Mouse (Mus musculus) CH12.LX (cell line): Measurements from ENCODE around the gene Fez2. TPM values are rescaled to one million over a fixed set of nuclear protein-coding genes. Genes with fewer than 3 reads are reported as not detected.

Experiments
- DNase-seq: peaks from one replicate; pipeline ENCODE4 v3.0.0-alpha.2; 2013; ENCODE audit errors: extremely low read depth
- H3K27ac ChIP-seq: 2 replicates; pipeline ENCODE4 v1.5.1; 2012; ENCODE audit warnings: low read depth, mild to moderate bottlenecking, control low read depth, moderate library complexity; ENCODE audit not compliant: insufficient read depth
- H3K27me3 ChIP-seq: replicated peaks from 2 replicates; pipeline ENCODE3; 2012; ENCODE audit warnings: inconsistent platforms
- H3K36me3 ChIP-seq, 2 experiments: replicated peaks in 1 of 2; 2 replicates each; pipeline versions ENCODE3 to v1.6.1; 2012; ENCODE audit warnings: inconsistent platforms in 1 of 2, low read length in 1 of 2, mild to moderate bottlenecking in 1 of 2, mixed read lengths in 1 of 2, moderate library complexity in 1 of 2; ENCODE audit not compliant: control insufficient read depth in 1 of 2, insufficient read depth in 1 of 2
- H3K4me1 ChIP-seq, 2 experiments: 2 replicates each; pipeline ENCODE4 v1.6.1; 2012; ENCODE audit warnings: inconsistent platforms in 1 of 2, moderate library complexity in 1 of 2; ENCODE audit not compliant: insufficient read depth in 2 of 2, control insufficient read depth in 1 of 2
- H3K4me2 ChIP-seq: 2 replicates; pipeline ENCODE4 v1.6.1; 2012; ENCODE audit warnings: low read depth, mild to moderate bottlenecking, control low read depth; ENCODE audit not compliant: poor library complexity, insufficient read depth, severe bottlenecking
- H3K4me3 ChIP-seq, 3 experiments: fragments of 150-350 bp in 1 of 3; sonication (generic) in 1 of 3; replicated peaks in 1 of 3; 2 replicates each; pipeline versions ENCODE3 to v1.5.1; 2011 to 2012; ENCODE audit warnings: low read depth in 2 of 3, low read length in 2 of 3, mild to moderate bottlenecking in 2 of 3, moderate library complexity in 2 of 3, control low read depth in 1 of 3, improper control_type of control experiment in 1 of 3, inconsistent platforms in 1 of 3, mixed read lengths in 1 of 3; ENCODE audit not compliant: poor library complexity in 1 of 3
- H3K79me2 ChIP-seq: replicated peaks from 2 replicates; pipeline ENCODE4 v1.6.1; 2012; ENCODE audit warnings: mild to moderate bottlenecking, moderate library complexity; ENCODE audit not compliant: control insufficient read depth, poor library complexity, insufficient read depth, severe bottlenecking; ENCODE audit errors: extremely low read depth
- H3K9ac ChIP-seq: 2 replicates; pipeline ENCODE4 v1.6.1; 2012; ENCODE audit warnings: low read depth, mild to moderate bottlenecking, control low read depth, moderate library complexity; ENCODE audit not compliant: insufficient read depth
- H3K9me3 ChIP-seq: replicated peaks from 2 replicates; pipeline ENCODE3; 2012; ENCODE audit warnings: low read length, inconsistent platforms, mixed read lengths
- BHLHE40 ChIP-seq: IDR thresholded peaks from 2 replicates; pipeline ENCODE4 v1.6.1; 2011; ENCODE audit warnings: mild to moderate bottlenecking, low read depth, low read length, improper control_type of control experiment
- CTCF ChIP-seq, 2 experiments: IDR thresholded peaks in 1 of 2; conservative IDR thresholded peaks in 1 of 2; 2 replicates each; pipeline ENCODE4 v1.5.1; 2011 to 2012; ENCODE audit warnings: low read depth in 2 of 2, low read length in 2 of 2, improper control_type of control experiment in 1 of 2, inconsistent platforms in 1 of 2, mild to moderate bottlenecking in 1 of 2, moderate library complexity in 1 of 2
- E2F4 ChIP-seq: IDR thresholded peaks from 2 replicates; pipeline ENCODE4 v1.6.1; 2011; ENCODE audit warnings: low read depth, low read length, improper control_type of control experiment; ENCODE audit not compliant: insufficient replicate concordance
- EP300 ChIP-seq: IDR thresholded peaks from 2 replicates; pipeline ENCODE4 v1.6.1; 2011; ENCODE audit warnings: low read length, improper control_type of control experiment
- HCFC1 ChIP-seq: IDR thresholded peaks from 2 replicates; pipeline ENCODE4 v1.6.1; 2012; ENCODE audit warnings: low read depth, mild to moderate bottlenecking, inconsistent platforms, low read length, improper control_type of control experiment
- JUN ChIP-seq: IDR thresholded peaks from 2 replicates; pipeline ENCODE4 v1.6.1; 2011; ENCODE audit warnings: low read depth, mild to moderate bottlenecking, low read length, improper control_type of control experiment, moderate library complexity; ENCODE audit not compliant: insufficient read depth
- JUND ChIP-seq: conservative IDR thresholded peaks from 2 replicates; pipeline ENCODE4 v1.6.1; 2011; ENCODE audit warnings: low read depth, low read length, improper control_type of control experiment
- KAT2A ChIP-seq: IDR thresholded peaks from 2 replicates; pipeline ENCODE4 v1.6.1; 2012; ENCODE audit warnings: low read length, improper control_type of control experiment, inconsistent platforms; ENCODE audit not compliant: insufficient replicate concordance
- MAFK ChIP-seq: IDR thresholded peaks from 2 replicates; pipeline ENCODE4 v1.6.1; 2011; ENCODE audit warnings: low read length, improper control_type of control experiment; ENCODE audit not compliant: insufficient replicate concordance
- MAX ChIP-seq: IDR thresholded peaks from 2 replicates; pipeline ENCODE4 v1.6.1; 2011; ENCODE audit warnings: low read length, improper control_type of control experiment
- MXI1 ChIP-seq: IDR thresholded peaks from 2 replicates; pipeline ENCODE4 v1.6.1; 2011; ENCODE audit warnings: mild to moderate bottlenecking, low read depth, low read length, improper control_type of control experiment
- MYC ChIP-seq: IDR thresholded peaks from 2 replicates; pipeline ENCODE4 v1.6.1; 2011; ENCODE audit warnings: low read depth, mild to moderate bottlenecking, improper control_type of control experiment, low read length
- NELFE ChIP-seq: IDR thresholded peaks from 2 replicates; pipeline ENCODE4 v1.6.1; 2011; ENCODE audit warnings: low read depth, low read length, improper control_type of control experiment
- POLR2A ChIP-seq: IDR thresholded peaks from 2 replicates; pipeline ENCODE4 v1.6.1; 2011; ENCODE audit warnings: low read depth, mild to moderate bottlenecking, improper control_type of control experiment, low read length
- POLR2AphosphoS2 ChIP-seq: IDR thresholded peaks from 2 replicates; pipeline ENCODE4 v1.6.1; 2011; ENCODE audit warnings: low read depth, low read length, improper control_type of control experiment
- RAD21 ChIP-seq: IDR thresholded peaks from 2 replicates; pipeline ENCODE4 v1.6.1; 2011; ENCODE audit warnings: low read depth, mild to moderate bottlenecking, low read length, improper control_type of control experiment, moderate library complexity
- RCOR1 ChIP-seq: conservative IDR thresholded peaks from 2 replicates; pipeline ENCODE4 v1.6.1; 2012; ENCODE audit warnings: low read depth, mild to moderate bottlenecking, inconsistent platforms, low read length, improper control_type of control experiment
- SIN3A ChIP-seq: IDR thresholded peaks from 2 replicates; pipeline ENCODE4 v1.6.1; 2012; ENCODE audit warnings: low read length, improper control_type of control experiment, inconsistent platforms
- UBTF ChIP-seq: IDR thresholded peaks from 2 replicates; pipeline ENCODE4 v1.6.1; 2012; ENCODE audit warnings: low read depth, mild to moderate bottlenecking, inconsistent platforms, low read length, improper control_type of control experiment, moderate library complexity
- USF1 ChIP-seq: IDR thresholded peaks from 2 replicates; pipeline ENCODE4 v1.6.1; 2014; ENCODE audit warnings: low read depth, mild to moderate bottlenecking, inconsistent platforms, low read length, improper control_type of control experiment
- ZKSCAN1 ChIP-seq: IDR thresholded peaks from 2 replicates; pipeline ENCODE4 v1.6.1; 2012; ENCODE audit warnings: low read depth, inconsistent platforms, low read length, improper control_type of control experiment, borderline replicate concordance
- dilution Hi-C: fragments of 300-500 bp; cut with MboI; formaldehyde crosslinking; loops from 2 replicates; pipeline ENCODE4 v1.14.3; 2020; ENCODE audit warnings: low sequenced_read_pairs; ENCODE audit not compliant: extremely low pct_unique_long_range_greater_than_20kb, extremely low pct_ligation_motif_present
- in situ Hi-C: fragments of 300-500 bp; cut with MboI; formaldehyde crosslinking; loops from 3 replicates; pipeline ENCODE4 v1.14.3; 2019; ENCODE audit warnings: low sequenced_read_pairs, low pct_ligation_motif_present, low pct_unique_long_range_greater_than_20kb, mixed read lengths
- polyA plus RNA-seq: library from polyadenylated mRNA; unstranded; fragments of >175 nt; gene quantifications from 2 replicates; pipeline ENCODE4 v1.2.1, GENCODE M21; 2012; ENCODE audit warnings: low read depth; ENCODE audit not compliant: insufficient read length
- total RNA-seq, 2 experiments: library from RNA; depleted of rRNA; stranded (reverse); fragments of 300-350 nt in 1 of 2; fragments of >200 nt in 1 of 2; gene quantifications; 2 replicates each; pipeline ENCODE4 v1.2.3; 2012 to 2014

Gene Fez2
- total and polyA plus RNA-seq, 3 experiments: 13.5 to 18.7 (median 14.2) TPM

GRCm38 (mm10) chr17:78322369-78323335 lies 95.3 kb downstream of the Fez2 start:
- Histone ChIP-seq H3K27me3 (no peaks in the 10 kb centered on the region), H3K4me1 (peaks cover 0 to 19% of the 10 kb centered on the region in 2 experiments; a peak in 1 of 4 replicates), H3K4me2 (no peak overlapping the region), H3K79me2 (no peaks in the 10 kb centered on the region; the same call in 1 of the 2 replicates), H3K4me3 (no peak overlapping the region), H3K9me3 (no peaks in the 10 kb centered on the region), H3K9ac (no peak overlapping the region), H3K27ac (no peak overlapping the region), H3K36me3 (peaks cover 37 to 85% of the 10 kb centered on the region in 2 experiments)
- in situ Hi-C loops: no loop called here
- TF ChIP-seq NELFE (no peak), JUND (no peak), KAT2A (no peak), HCFC1 (no peak), MAX (no peak), EP300 (no peak), MXI1 (no peak), MAFK (no peak), JUN (no peak)
- DNase-seq: no peak
- dilution Hi-C loops: no loop called here

- Histone ChIP-seq H3K79me2 (no peaks in the 10 kb centered on the region; the same call in 1 of the 2 replicates), H3K4me1 (peaks cover 0 to 22% of the 10 kb centered on the region in 2 experiments; a peak in 2 of 4 replicates), H3K4me2 (no peak overlapping the region), H3K4me3 (no peak overlapping the region), H3K9me3 (no peaks in the 10 kb centered on the region), H3K27ac (no peak overlapping the region), H3K9ac (no peak overlapping the region), H3K27me3 (no peaks in the 10 kb centered on the region), H3K36me3 (peaks cover 40 to 85% of the 10 kb centered on the region in 2 experiments)
- TF ChIP-seq BHLHE40 (no peak), ZKSCAN1 (no peak), UBTF (no peak), KAT2A (no peak), POLR2AphosphoS2 (no peak), RCOR1 (no peak), CTCF (conservative IDR thresholded peaks at IDR 0.05 in 1 of 2, IDR thresholded peaks at IDR 0.05 in 1 of 2; ENCODE audit: low read depth in 2 of 2, low read length in 2 of 2) (no peak), HCFC1 (no peak), E2F4 (no peak), USF1 (no peak), RAD21 (no peak), MYC (no peak), POLR2A (no peak), SIN3A (no peak)
- in situ Hi-C loops: no loop called here
- no peak for DNase-seq
- dilution Hi-C loops: no loop called here
Measured at GRCm38 (mm10) chr17:78321216-78321835, 96.6 kb downstream of the Fez2 start.
